Mouse (Mus musculus) lung, postnatal 14 days (tissue): ENCODE measurements around the gene Wwp2.

ENCODE experiments used
- DNase-seq: peaks from one replicate; pipeline ENCODE4 v3.0.0; 2021

Gene Wwp2

DNA sequence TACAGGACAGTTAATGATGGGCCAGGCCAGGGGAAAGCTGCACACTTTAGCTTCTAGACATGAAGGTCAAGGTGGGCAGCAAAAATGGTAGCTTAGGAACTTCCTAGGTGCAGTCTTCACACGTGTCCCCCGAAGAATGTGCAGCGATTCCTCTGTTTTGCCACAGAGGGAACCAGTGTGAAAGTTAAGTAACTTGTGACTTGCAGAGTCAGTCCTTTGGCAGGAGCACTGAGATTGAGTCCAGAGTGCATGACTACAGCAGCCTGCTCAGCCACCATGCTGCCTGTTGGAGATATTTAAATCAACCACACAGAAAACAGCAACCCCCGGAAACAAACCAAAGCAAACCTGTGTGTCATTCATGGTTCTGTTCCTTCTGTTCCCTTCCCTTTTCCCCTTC, 44.3 kb downstream of the Wwp2 start:
- DNase-seq, result no peak

DNA sequence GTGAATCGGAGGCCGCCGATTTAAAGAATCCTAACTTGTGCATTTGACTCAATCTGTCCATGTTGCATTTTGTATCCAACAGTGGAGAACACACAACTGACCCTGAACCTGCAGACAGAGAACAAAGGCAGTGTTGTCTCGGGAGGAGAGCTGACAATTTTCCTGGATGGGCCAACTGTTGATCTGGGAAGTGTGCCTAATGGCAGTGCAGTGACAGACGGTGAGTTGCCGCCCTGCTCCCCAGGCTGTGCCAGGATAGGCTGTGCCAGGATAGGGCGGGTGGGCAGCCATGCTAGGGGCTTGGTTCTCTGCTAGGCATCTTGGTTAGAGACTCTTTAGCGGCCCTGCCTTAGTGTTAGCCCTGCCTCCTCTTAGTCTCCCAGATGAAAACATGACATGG, 47.1 kb downstream of the Wwp2 start:
- DNase-seq, result no peak

DNA sequence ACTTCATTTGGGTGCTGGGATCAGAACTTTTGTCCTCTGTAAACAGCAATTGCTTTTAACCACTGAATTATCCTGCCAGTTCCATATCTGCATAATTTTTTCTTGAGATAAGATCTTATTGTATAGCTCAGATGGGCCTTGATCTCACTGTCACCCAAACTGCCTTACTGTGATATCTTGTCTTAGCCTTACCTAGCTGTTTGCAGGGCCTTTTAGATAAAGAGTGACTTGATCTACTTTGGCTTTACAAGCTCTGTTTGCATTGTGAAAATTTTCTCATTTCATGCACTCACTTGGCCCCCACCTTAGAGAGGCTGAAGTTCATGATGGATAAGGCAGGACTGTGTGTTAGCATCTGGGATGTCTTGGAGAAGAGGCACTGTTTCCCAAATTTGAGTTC, 48.8 kb downstream of the Wwp2 start:
- DNase-seq, result no peak

DNA sequence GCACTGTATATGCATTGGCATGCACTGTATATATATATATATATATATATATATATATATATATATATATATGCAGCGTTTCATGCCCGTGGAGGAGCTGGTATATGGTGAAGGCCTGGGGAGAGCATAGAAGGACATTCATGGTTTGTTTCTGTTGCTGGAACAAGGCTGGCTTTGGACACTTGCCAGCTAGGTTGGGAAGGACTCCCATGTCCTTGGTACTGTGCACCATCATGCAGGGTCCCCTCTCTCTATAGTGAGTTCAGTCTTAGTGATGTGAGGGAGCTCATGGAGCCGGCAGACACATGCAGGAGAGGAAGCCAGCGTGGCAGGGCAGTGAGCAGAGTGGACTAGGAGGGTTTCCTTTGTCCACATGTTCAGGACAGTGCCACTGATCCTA, 52.4 kb downstream of the Wwp2 start:
- DNase-seq, result no peak

DNA sequence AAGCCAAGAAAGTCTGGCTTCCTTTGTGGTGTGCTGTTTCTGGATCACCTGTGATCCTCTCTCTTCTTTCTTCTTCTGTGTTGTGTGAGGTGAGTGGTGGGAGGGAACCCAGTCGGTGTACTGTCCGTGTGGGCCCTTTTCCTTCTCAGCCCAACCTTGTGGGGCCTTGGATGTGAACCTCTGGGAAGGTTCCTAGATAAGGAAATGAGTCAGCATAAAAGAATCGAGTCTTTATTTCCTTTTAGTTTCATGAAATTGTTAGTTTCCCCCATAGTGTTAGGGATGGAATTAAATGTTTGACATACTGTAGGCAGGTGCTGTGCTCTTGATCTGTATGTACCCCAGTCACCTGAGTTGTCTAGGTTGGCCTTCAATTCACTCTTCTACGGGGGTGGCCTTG, 52.9 kb downstream of the Wwp2 start:
- DNase-seq, result no peak

DNA sequence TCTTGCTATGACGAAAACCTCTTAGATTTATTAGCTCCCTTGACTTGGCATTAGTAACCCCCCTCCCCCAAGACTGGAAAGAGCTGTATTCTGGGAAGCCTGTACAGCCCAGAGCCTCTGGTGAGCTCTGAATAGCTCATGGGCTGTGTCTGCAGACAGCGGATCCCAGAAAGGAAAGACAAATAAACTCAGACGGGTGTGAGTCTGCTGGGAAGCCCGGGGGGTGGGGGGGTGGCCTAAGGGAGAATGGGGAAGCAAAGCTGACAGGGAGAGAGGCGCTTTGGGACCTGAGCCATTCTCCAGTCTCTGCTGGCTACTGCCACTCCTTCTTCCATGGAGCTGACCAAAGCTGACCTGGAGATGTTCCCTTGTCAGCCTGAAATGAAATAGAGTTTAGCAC, 53.8 kb downstream of the Wwp2 start:
- DNase-seq, result no peak

DNA sequence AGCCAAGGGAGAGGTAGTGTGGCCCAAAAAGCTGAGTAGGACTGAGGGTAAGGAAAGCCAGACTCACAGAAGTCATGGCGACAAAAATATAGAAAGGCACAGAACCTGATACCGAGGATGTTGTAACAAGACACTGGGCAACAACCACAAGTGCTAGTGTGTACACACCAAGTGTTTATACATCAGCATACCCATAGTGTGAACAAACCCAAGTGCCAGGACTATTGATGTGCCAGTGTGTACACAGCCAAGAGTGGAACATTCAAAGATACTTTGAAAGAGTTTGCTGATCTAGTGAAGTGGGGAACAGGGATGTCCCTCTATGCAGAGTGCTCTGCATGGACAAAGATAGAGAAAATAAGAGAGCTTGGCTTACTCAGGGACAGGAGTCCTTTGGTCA, 54.5 kb downstream of the Wwp2 start:
- no peak for DNase-seq

DNA sequence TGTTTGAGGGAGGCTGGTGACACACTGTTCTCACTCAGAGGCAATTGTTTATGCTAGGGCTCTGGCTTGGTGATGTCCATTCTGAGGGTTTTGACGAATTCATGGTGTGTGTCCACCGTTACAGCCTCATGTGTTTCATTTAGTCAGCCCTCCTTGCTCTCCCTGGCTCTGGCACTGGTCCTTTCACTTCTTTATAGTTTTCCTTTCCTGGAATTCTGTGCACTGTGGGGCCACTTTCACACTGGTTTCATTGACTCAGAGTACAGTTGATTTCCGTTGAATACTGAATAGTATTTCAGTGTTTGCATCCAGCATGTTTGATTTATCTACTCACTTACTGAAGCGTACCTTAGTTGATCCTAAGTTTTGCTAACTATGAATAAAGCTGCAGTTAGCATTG, 55.0 kb downstream of the Wwp2 start:
- DNase-seq, result no peak

DNA sequence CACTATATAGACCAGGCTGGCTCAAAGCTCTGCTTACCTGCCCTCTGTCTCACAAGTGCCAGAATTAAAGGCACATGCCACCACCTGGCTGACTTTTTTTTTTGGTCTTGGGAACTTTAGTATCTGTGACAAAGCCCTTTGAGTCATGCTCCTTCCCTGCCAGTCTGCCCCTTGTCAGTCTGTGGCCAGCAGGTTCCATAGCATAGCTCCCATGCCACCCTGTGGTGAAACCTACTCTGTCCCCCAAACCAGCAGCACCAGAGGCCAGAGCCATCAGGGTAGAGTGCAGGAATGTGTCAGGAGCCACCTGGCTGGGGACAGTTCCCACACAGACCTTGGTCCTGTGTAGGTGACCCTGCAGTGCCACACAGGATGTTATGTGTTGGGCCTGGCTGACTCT, 55.7 kb downstream of the Wwp2 start:
- DNase-seq, result no peak

DNA sequence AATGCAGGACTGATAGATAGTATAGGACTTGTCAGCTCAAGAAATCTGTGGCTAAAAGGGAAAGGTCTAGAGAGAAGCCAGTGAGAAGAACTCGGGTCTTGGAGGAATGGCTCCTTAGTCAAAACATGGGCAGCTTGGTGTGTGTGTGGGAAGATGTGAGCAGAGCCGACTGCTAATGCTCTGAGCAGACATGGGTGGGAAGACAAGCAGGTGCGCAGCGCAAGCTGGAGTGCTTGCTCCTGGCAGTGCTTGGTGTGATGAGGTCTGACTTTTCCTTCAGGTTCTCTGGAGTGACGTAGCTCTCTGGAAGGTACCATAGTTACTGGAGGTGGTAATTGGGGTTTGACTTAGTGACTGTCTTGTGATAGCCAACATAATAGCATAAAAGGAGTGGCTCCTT, 56.6 kb downstream of the Wwp2 start:
- no peak for DNase-seq

DNA sequence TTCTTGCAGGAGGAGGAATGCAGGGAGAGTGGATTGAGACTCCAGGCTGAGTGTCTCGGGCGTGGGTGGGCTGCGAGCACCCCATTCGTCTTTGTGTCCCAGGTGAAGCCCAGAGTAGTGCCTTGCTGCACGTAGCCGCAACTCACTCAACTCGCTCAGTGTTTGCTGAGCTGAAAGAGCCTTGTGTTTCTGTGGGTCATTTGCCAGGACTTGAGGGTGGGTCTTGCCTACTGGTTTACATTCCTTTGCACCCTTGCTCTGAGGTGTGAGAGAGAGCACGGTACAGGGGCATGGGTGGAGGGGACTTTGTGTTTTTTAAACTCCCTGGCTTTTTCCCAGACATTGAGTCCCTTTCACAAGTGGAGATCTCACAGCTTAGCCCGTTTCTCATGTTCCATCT, 59.3 kb downstream of the Wwp2 start:
- peak; percentile 13 for DNase-seq

DNA sequence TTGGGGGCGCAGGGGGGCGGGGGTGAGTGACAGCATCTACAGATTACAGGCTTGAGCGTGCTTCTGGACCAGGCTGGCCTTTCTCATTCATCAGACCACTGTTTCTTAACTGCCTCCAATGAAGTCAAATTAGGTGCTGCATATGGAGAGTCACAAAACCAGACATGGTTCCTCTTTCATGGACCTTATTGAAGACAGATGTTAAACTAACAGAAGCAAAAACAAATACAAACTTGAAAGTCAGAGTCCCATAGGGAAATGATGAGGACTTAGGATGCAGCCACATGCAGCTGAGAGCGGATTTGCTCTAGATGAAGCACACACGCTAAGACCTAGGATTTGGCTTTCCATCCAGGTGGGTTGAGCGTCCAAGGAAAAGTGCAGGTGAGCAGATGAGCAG, 61.5 kb downstream of the Wwp2 start:
- DNase-seq, result no peak

DNA sequence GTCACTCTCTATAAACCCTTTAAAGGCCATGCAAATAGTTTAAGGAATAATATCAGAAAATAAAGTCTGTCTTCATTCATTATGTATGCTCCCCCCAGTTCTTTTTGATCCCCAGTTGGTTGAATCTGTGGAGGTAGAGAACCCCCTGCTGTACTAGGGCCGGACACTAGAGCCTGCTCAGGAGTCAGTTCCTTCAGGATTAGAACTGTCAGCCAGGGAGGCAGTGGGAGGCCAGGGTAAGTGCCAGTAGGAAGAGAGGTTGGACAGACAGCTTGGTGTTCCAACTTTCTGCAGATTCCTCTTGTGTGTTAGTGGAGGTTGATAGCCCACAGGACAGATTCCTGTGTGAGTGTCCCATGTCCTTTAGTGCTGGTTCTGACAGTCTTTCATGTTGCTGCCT, 62.2 kb downstream of the Wwp2 start:
- DNase-seq, result no peak

DNA sequence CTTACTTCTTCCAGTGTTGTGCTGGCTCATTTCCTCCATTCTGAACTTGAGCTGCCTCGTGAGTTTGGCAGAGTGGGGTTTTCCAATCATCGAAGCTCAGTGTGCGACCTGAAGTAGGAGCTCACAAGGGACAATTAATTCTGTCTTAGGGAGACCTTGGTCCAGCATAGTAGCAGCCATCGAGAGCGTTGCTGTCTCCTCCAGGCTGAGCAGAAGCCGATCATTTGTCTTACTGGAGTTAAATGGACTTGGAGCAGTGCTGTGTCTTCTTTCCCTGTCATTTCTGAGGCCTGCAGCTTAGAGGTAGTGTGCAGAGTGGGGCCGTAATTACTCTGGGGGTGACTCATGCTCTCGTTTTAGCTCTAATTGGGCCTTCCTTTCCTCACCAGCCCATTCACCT, 62.6 kb downstream of the Wwp2 start:
- DNase-seq, result no peak

DNA sequence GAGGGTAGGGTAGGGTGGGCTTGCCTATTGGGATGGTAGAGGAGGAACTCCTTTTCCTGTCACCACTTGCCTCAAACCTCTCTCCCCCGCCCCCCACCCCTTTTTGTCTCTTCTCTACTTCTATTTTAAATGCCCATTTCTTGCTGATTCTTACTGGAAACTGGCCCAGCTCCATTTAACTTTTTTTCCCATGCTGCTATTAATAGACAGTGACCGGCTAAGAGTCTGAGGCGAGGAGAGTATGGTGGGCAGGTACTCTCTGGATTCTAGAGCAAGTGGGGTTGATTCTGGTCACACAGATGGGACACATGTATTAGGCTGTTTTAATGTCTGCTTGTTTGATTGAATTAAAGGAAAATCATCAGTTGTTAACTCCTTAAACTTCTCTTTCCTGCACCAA, 63.4 kb downstream of the Wwp2 start:
- DNase-seq, result no peak

DNA sequence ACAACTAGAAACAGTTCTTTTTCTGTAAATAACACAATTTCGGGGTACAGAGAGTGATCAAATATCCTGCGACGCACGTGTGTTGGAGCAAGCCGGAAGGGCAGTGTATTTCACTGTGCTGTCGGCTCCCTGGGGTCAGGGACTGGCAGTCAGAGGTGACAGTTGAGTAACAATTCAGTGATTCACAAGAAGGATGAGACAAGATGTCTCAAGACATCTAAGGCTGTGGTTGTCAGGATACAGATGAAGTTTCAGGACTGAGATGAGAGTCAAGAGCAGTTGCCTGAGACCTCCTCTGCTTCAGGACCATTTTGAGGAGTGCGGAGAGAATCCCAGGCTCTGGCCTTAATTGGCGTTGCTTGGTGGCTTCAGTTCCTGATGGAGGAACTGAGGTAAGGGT, 66.2 kb downstream of the Wwp2 start:
- DNase-seq, result no peak

DNA sequence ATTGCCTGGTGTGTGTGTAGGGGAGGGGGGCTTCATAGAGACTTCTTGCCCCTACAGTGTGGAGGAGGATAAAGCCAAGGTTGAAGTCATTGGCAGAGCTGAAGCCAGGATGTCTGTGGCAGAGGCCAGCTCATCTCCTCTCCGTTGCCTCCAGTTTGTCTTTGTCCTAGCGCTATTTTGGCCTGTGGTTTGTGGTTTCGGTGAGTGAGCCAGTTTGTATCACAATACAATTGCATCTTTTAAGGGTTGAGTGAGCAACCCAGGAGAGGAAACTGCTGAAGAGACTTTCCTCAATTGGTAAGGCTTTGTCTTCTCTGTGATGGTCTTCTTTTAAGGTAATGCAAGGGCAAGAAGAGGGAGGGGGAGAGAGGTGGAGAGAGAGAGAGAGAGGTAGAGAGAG, 66.8 kb downstream of the Wwp2 start:
- no peak for DNase-seq

DNA sequence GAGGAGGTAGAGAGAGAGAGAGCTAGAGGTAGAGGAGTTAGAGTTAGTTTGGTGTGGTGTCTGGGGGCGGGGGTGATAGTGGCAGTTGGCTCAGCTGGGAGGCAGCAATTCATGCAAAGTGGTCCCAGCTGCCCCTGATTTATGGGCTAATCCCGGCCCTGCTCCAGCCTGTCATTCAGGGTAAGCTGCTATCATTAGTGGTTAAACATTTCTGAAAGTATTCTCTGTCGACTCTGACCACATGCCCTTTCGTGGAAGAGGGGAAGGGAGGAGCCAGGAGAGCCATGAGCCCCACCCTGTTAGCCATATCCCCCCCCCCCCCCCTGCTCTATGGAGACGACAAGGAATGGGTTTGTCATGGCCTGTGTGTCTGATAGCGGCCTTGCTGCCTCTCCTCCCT, 67.2 kb downstream of the Wwp2 start:
- DNase-seq, result no peak

DNA sequence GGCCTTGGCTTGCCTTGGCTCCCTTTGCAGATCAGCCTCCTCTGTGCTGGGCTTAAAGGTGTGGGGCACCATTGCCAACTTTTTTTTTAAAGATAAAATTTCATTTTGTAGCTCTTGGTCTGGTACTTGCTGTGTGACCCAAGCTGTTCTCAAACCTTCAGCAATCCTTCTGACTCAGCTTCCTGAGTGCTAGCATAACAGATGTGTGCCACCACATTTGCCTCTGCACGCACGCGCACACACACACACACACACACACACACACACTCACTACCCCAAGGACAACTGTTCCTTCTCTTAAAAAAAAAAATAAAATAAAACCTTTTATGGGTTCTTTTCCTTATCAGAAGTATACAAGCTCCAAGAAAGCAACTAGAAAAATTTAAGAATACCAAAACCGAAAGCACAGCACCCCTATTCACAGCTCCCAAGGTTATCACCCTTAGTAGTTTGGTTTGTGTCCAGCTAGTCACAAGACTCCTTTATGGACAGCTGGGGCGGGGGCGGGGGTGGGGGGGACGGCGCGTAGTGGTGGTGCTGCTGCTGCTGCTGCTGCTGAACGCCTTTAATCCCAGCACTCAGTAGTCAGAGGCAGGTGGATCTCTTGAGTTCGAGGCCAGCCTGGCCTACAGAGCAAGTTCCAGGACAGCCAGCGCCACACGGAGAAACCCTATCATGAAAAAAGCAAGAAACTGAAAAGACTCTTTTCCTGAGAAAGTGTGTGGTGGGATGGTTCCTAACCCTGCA, 68.2 kb downstream of the Wwp2 start:
- no peak for DNase-seq

DNA sequence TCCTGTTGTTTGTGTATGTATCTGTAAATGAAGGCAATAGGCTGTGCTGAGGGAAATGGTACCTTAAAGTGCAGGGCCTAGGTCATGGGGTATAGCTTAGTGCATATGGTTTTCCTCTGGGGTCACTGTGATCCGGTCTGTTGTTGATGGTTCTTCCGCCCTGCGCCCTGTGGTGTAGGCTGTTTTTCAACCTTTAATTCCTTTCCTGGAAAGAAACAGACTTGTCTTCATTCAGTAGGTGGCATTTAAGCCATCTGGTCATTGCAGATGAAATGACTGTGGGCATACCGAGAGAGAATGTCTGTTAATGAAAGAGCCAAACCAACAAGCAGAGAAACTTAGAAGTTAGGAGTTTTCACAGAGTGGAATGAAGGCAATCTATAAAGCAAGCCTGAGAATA, 69.1 kb downstream of the Wwp2 start:
- no peak for DNase-seq

DNA sequence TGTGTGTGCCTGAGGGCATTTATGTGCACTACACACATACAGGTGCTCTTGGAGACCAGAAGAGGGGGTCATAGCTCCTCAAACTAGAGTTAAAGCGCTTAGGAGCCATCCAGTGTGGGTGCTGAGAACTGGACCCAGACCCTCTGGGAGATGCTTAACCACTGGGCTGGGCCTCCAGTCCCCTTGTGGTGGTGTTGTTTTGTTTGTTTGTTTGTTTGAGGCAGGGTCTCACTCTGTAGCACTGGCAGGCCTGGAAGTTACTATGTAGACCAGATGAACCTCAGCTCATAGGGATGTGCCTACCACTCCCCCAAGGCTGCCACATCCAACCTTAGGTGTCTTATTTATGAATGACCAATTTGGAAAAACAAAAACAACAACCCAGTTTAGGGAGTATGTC, 70.9 kb downstream of the Wwp2 start:
- DNase-seq, result no peak

DNA sequence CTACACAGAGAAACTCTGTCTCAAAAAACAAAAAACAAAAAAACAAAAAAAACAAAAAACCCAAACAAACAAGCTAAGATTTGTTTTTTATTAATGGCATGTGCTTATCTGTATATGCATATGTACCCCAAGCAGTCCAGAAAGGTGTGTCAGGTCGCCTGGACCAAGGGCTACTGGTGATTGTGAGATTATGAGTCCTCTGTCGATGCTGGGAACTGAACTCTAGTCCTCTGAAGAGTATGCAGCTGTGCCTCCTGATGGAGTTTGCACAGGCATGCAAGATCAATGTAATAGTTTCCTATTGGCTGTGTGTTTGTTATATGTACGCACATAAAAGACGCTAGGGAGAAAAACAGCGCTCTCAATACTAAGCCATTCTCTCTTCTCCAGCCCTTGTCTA, 74.0 kb downstream of the Wwp2 start:
- DNase-seq, result no peak

DNA sequence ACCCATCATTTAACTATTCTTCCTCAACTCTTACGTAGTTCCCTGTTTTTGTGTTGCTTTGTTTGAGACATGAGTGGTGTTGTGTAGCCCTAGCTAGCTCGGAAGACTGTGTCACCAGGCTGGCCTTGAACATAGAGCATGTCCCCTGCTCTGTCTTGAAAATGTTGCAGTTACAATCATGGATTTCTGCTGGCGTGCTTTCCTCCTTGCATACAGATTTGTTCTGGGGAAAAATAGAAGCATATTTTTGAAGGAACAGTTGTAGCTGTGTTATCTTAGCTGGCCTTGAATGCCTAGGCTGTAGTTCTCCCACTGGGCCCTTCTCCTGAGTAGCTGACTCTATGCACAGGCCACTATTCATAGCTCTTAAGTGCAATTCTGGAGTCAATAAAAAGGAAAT, 74.6 kb downstream of the Wwp2 start:
- DNase-seq, result no peak

DNA sequence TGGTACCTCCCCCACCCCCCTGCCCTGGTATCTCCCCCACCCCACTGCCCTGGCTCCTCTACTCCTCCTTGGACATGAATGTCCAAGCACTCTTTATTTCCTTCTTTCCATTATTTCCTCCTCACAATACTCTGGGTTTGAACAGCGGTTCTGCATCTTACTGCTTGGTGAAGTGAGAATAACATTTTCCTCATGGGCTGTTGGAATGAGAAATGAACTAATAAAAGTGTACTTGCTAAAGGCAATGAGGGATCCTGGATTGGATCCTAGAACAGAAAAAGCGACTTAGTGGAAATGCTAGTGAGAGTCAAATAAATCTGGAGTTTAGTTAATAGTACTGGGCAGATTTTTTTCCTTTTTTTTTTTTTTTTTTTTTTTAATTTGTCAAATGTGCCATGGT, 77.1 kb downstream of the Wwp2 start:
- DNase-seq, result no peak

DNA sequence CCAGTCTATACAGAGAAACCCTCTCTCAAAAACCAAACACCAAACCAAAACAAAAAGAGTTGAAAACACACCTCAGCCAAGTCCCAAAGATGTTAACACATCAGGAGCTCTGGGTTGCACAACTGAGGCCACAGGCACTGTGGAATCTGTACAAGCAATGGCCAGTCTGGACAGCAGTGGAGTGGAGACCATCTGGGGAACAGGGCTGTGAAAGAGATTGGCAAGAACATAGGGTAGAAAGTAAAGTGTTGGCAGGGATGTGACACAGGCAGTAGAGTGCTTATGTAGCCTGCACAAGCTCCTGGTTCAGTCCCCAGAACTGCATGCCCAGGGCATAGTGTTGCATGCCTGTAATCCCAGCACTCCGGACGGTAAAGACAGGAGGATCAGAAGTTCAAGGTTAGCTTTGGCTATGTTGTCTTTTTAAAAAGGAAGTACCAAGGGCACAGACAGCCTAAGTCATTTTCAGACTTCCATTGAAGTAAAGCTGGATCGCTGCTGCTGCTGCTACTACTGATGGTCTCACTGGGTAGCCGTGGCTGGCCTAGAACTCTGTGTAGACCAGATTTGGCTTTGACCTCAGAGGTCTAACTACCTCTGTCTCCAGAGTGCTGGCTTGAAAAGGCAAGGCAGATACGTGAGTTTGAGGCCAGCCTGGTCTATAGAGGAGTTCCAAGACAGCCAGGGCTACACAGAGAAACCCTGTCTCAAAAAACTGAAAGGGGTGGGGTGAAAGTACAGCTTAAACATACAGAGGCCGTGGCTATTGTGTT, 79.0 kb downstream of the Wwp2 start:
- peak; percentile 14 for DNase-seq
